Mouse (Mus musculus): Measurements from ENCODE around the gene D17Wsu92e. TPM values are rescaled to one million over a fixed set of nuclear protein-coding genes. Genes with fewer than 3 reads are reported as not detected.

D17Wsu92e gene
- total and polyA plus RNA-seq, 3 experiments, result 112 to 151 (median 136) TPM

DNA sequence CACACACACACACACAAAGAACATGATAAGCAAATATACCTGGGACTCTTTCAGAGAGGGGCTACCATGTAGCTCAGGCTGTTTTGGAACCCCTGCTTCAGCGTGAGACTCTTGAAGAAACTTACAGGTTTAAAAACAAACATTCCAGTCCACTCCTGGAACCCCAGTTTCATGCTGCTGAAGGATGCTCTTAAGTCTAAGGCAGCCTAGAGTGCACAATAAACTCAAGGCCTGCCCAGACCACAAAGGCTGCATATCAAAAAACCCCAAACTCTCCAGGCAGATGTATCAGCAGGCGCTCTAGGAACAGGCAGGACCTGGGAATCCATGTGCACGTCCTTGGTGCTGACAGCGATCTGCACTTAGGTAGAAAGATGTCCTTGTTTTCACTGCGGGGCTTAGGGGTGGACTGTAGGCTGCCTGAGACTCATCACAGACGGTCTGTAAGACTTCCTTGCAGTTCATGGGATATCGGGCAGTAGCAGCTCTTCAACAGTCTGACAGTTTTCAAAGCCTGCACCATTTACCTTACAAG lies 16.2 kb downstream of the D17Wsu92e start:
- Histone ChIP-seq H3K79me2 (replicated peaks; ENCODE audit: control insufficient read depth, insufficient read depth, low read length) (peaks cover 16% of the 10 kb centered on the region), H3K9ac (ENCODE audit: low read depth, low read length) (no peak overlapping the region), H3K36me3 (ENCODE audit: control insufficient read depth, insufficient read depth, low read length) (no peaks in the 10 kb centered on the region; the same call in 1 of the 2 replicates), H3K4me3 (no peak overlapping the region), H3K27me3 (ENCODE audit: control insufficient read depth, insufficient read depth, low read length) (no peaks in the 10 kb centered on the region), H3K27ac (no peak overlapping the region), H3K4me1 (ENCODE audit: control insufficient read depth, insufficient read depth, low read length) (peaks cover 22% of the 10 kb centered on the region)
- intact Hi-C loops (cut with DNase I), result no loop called here
- DNase-seq, result no peak
- TF ChIP-seq CTCF (IDR thresholded peaks at IDR 0.05), result no peak
- TF ChIP-seq EP300 (IDR thresholded peaks at IDR 0.05; ENCODE audit: insufficient read depth, low read depth, low read length), result no peak
- TF ChIP-seq POLR2A (IDR thresholded peaks at IDR 0.05; ENCODE audit: insufficient read depth, low read depth, low read length), result no peak
- WGBS, result 79% methylated on average over 7 of the region's 7 CpGs

DNA sequence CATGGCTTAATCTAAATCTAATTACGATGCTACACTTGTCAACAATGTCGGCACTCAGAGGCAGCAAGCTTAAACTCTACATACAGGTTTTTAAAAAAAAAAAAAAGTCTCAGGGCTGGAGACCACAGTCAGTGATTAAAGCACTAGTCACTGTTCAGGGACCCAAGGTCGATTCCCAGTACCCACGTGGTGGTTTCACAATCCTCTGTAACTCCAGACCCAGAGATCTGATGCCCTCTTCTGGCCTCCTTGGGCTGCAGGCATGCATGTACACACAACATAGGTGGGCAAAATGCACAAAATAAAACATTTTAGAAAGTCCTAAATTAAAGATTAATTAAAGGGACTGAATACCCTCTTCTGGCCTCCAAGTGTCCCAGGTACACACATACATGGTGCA lies 16.7 kb downstream of the D17Wsu92e start:
- no peak overlapping the region for H3K9ac ChIP-seq (ENCODE audit: low read depth, low read length)
- no peak overlapping the region for H3K27ac ChIP-seq
- H3K4me3 ChIP-seq, result no peak overlapping the region
- H3K27me3 ChIP-seq (ENCODE audit: control insufficient read depth, insufficient read depth, low read length), result no peaks in the 10 kb centered on the region
- H3K79me2 ChIP-seq (replicated peaks; ENCODE audit: control insufficient read depth, insufficient read depth, low read length), result peaks cover 17% of the 10 kb centered on the region
- 75% methylated on average over 4 of the region's 4 CpGs for WGBS
- no peak for DNase-seq
- no peaks in the 10 kb centered on the region; the same call in 1 of the 2 replicates for H3K36me3 ChIP-seq (ENCODE audit: control insufficient read depth, insufficient read depth, low read length)
- intact Hi-C loops (cut with DNase I), result loop anchor here (2.0 kb wide), 1 partner anchor 13 kb away; no protein-coding TSS in a partner anchor
- H3K4me1 ChIP-seq (ENCODE audit: control insufficient read depth, insufficient read depth, low read length), result peaks cover 24% of the 10 kb centered on the region
- TF ChIP-seq CTCF (IDR thresholded peaks at IDR 0.05), result no peak
- no peak for TF ChIP-seq POLR2A (IDR thresholded peaks at IDR 0.05; ENCODE audit: insufficient read depth, low read depth, low read length)
- no peak for TF ChIP-seq EP300 (IDR thresholded peaks at IDR 0.05; ENCODE audit: insufficient read depth, low read depth, low read length)

DNA sequence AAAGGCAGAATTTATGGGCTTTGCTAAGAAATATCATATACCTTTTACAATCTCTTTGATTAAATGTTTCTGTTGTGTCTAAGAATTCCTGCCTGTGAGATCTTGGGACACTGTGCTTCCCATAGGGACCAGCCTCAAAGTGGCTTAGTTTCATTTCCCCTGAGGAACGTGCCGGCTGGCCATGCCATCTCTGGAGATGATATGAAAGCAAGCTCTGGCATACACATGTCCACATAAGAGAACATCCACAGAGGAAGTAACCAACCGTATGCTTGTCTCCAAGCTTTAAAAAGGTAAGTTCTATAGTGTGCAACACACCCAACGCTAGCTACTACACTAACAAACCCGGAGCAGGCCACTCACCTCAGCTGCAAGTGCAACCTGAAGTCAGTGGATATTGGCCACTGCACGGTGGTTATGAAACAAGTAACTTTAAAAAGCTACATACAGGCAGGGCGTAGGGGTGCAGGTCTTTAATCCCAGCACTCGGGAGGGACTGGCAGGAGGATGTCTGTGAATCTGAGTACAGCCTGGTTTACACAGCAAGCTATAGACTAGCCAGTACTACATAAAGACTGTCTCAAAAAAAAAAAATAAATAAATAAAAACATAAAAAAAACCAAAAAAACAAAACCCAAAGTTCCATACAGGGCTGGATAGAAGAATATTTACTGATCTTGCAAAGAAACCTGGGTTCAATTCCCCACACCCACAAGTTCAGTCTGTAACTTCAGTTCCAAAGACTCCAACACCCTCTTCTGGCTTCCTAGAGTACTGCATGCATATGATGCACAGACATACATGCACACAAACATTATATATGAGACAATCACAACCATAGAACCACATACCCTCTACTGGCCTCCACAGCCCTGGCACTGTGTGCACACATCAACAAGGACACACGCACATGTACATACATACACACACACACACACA lies 19.5 kb downstream of the D17Wsu92e start:
- Histone ChIP-seq H3K9ac (ENCODE audit: low read depth, low read length) (no peak overlapping the region), H3K27me3 (ENCODE audit: control insufficient read depth, insufficient read depth, low read length) (no peaks in the 10 kb centered on the region), H3K79me2 (replicated peaks; ENCODE audit: control insufficient read depth, insufficient read depth, low read length) (peaks cover 11% of the 10 kb centered on the region), H3K4me1 (ENCODE audit: control insufficient read depth, insufficient read depth, low read length) (peaks cover 38% of the 10 kb centered on the region), H3K36me3 (ENCODE audit: control insufficient read depth, insufficient read depth, low read length) (no peaks in the 10 kb centered on the region), H3K4me3 (no peak overlapping the region), H3K27ac (peak overlapping the region; percentile 44)
- TF ChIP-seq EP300 (IDR thresholded peaks at IDR 0.05; ENCODE audit: insufficient read depth, low read depth, low read length), result no peak
- TF ChIP-seq CTCF (IDR thresholded peaks at IDR 0.05), result peak; percentile 46
- DNase-seq, result no peak
- intact Hi-C loops (cut with DNase I), result no loop called here
- WGBS, result 54% methylated on average over 9 of the region's 9 CpGs

DNA sequence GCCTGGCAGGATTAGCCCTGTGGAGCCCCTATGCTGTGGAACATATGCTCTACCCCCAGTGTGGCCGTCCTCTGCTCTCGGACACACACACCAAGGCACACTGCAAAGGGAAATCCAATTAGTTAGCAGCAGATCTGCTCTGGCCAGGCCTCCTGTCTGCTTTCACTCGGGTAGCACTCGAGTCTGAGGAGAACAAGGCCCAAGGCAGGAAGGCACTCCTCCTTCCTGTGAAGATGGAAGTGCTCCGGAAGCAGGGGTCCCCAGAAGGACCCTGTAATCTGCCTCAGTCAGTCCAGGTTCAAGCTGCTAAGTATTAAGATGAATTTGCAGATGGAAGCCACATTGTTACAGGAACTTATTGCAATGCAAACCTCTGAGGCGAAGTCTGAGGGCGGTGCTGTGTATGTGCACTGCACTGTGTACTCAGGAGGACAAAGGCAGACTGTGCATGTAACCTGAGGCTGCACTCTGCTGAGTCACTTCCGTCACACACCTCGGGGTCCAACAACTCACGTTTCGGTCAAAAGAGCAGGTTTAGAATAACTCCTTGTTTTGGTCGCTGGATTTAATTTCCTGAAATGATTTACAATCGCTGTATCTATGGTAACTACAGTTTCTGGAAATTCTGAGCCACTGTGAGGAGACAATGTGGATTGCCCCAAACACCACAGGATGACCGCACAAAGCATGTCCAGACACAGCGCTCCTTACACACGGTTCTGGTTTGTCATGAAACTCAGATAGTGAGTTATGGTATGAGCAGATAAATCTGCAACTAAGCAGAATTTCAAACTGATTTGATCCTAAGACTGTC lies 20.5 kb downstream of the D17Wsu92e start:
- H3K9ac ChIP-seq (ENCODE audit: low read depth, low read length), result no peak overlapping the region; the same call in 1 of the 2 replicates
- H3K36me3 ChIP-seq (ENCODE audit: control insufficient read depth, insufficient read depth, low read length), result no peaks in the 10 kb centered on the region
- 37% methylated on average over 16 of the region's 16 CpGs for WGBS
- H3K27me3 ChIP-seq (ENCODE audit: control insufficient read depth, insufficient read depth, low read length), result no peaks in the 10 kb centered on the region
- DNase-seq, result no peak
- TF ChIP-seq EP300 (IDR thresholded peaks at IDR 0.05; ENCODE audit: insufficient read depth, low read depth, low read length) (no peak), CTCF (IDR thresholded peaks at IDR 0.05) (no peak), POLR2A (IDR thresholded peaks at IDR 0.05; ENCODE audit: insufficient read depth, low read depth, low read length) (no peak)
- H3K27ac ChIP-seq, result peak overlapping the region; percentile 44
- no peak overlapping the region for H3K4me3 ChIP-seq
- peaks cover 15% of the 10 kb centered on the region for H3K79me2 ChIP-seq (replicated peaks; ENCODE audit: control insufficient read depth, insufficient read depth, low read length)
- intact Hi-C loops (cut with DNase I), result no loop called here
- H3K4me1 ChIP-seq (ENCODE audit: control insufficient read depth, insufficient read depth, low read length), result peaks cover 35% of the 10 kb centered on the region

DNA sequence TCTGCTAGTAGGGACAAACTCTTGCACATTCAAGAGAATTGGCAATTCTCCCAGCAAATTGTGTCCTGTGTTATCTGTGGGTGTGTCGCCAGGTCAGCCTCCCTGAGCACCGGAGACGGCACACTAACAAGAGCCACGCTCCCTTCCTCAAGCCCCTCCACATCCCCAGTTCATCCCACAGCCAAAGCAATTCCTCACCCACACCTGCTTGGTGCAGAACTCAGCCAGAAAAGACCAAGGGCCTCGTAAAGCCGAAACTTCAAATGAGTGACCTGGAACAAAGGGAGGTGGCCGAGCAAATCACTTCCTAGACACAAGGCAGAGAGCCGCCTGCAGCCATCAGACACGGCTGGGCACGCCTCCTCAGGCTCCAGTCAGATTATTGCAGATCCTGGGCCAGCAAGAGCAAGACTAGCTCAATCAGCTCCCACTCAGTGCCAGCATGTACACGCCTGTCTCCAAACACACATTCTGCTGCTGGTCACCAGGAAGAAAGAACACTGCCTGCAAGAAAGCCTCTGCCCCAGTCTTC lies 23.0 kb downstream of the D17Wsu92e start:
- WGBS, result 6% methylated on average over 11 of the region's 11 CpGs
- Histone ChIP-seq H3K9ac (ENCODE audit: low read depth, low read length) (no peak overlapping the region; the same call in 1 of the 2 replicates), H3K4me1 (ENCODE audit: control insufficient read depth, insufficient read depth, low read length) (peaks cover 37% of the 10 kb centered on the region), H3K79me2 (replicated peaks; ENCODE audit: control insufficient read depth, insufficient read depth, low read length) (peaks cover 11% of the 10 kb centered on the region), H3K4me3 (peak overlapping the region; percentile 29), H3K27me3 (ENCODE audit: control insufficient read depth, insufficient read depth, low read length) (no peaks in the 10 kb centered on the region), H3K27ac (peak overlapping the region; percentile 58), H3K36me3 (ENCODE audit: control insufficient read depth, insufficient read depth, low read length) (no peaks in the 10 kb centered on the region)
- peak; percentile 63 to 66 for DNase-seq
- intact Hi-C loops (cut with DNase I), result no loop called here
- 0 out of 2 replicates have a peak, but pooled peaks have one; percentile 18 for TF ChIP-seq EP300 (IDR thresholded peaks at IDR 0.05; ENCODE audit: insufficient read depth, low read depth, low read length)
- no peak for TF ChIP-seq POLR2A (IDR thresholded peaks at IDR 0.05; ENCODE audit: insufficient read depth, low read depth, low read length)
- no peak for TF ChIP-seq CTCF (IDR thresholded peaks at IDR 0.05)
